Mouse (Mus musculus) embryo, embryonic 11.5 days (tissue): ENCODE data around the gene Fancc.

Experiments used
- DNase-seq: peaks from one replicate; pipeline ENCODE4 v3.0.0-alpha.2; 2012; ENCODE audit warnings: low read depth, low spot score

The Fancc gene

GRCm38 (mm10) chr13:63262168-63262957 lies 234.7 kb downstream of the Fancc start:
- no peak for DNase-seq

GRCm38 (mm10) chr13:63261676-63262075 lies 235.4 kb downstream of the Fancc start:
- DNase-seq, result no peak

- no peak for DNase-seq
Observed at GRCm38 (mm10) chr13:63260753-63261631, 236.1 kb downstream of the Fancc start.

GRCm38 (mm10) chr13:63260133-63260532 lies 236.9 kb downstream of the Fancc start:
- no peak for DNase-seq

GRCm38 (mm10) chr13:63258671-63259070 lies 238.4 kb downstream of the Fancc start:
- no peak for DNase-seq

GRCm38 (mm10) chr13:63258167-63258582 lies 238.9 kb downstream of the Fancc start:
- DNase-seq, result no peak

GRCm38 (mm10) chr13:63256807-63257206 lies 240.3 kb downstream of the Fancc start:
- no peak for DNase-seq

- DNase-seq, result no peak
Observed at GRCm38 (mm10) chr13:63256146-63256545, 240.9 kb downstream of the Fancc start.

GRCm38 (mm10) chr13:63255519-63256011 lies 241.5 kb downstream of the Fancc start:
- DNase-seq, result no peak

GRCm38 (mm10) chr13:63253886-63254636 lies 243.0 kb downstream of the Fancc start:
- no peak for DNase-seq

- DNase-seq, result no peak
Observed at GRCm38 (mm10) chr13:63253147-63253546, 243.9 kb downstream of the Fancc start.

- no peak for DNase-seq
Observed at GRCm38 (mm10) chr13:63252295-63253010, 244.6 kb downstream of the Fancc start.

GRCm38 (mm10) chr13:63251118-63251889 lies 245.8 kb downstream of the Fancc start:
- DNase-seq, result no peak

GRCm38 (mm10) chr13:63250441-63250980 lies 246.6 kb downstream of the Fancc start:
- DNase-seq, result no peak

GRCm38 (mm10) chr13:63249741-63250431 lies 247.2 kb downstream of the Fancc start:
- no peak for DNase-seq

- DNase-seq, result no peak
Observed at GRCm38 (mm10) chr13:63249171-63249570, 247.9 kb downstream of the Fancc start.

- no peak for DNase-seq
Observed at GRCm38 (mm10) chr13:63248318-63248717, 248.8 kb downstream of the Fancc start.

- DNase-seq, result no peak
Observed at GRCm38 (mm10) chr13:63247631-63248030, 249.4 kb downstream of the Fancc start.

GRCm38 (mm10) chr13:63247041-63247440 lies 250.0 kb downstream of the Fancc start:
- no peak for DNase-seq
